Mouse (Mus musculus) liver, postnatal 0 days (tissue): ENCODE data around the gene Bcap29.

Source experiments
- CTCF ChIP-seq: sonication (generic); IDR thresholded peaks from 2 replicates; pipeline ENCODE4 v1.5.1; 2016; ENCODE audit warnings: antibody characterized with exemption, low read depth
- EP300 ChIP-seq: IDR thresholded peaks from 2 replicates; pipeline ENCODE4 v1.6.1; 2016; ENCODE audit warnings: antibody characterized with exemption, low read depth, mild to moderate bottlenecking

- no peak for TF ChIP-seq EP300
- TF ChIP-seq CTCF: no peak
Observed at GRCm38 (mm10) chr12:31568661-31569060, 65.8 kb downstream of the Bcap29 start.
